Mouse (Mus musculus) layer of hippocampus, postnatal 25 days (tissue): ENCODE data around the gene Isl1. TPM values are rescaled to one million over a fixed set of nuclear protein-coding genes. Genes with fewer than 3 reads are reported as not detected.

Experiments used
- DNase-seq, 2 experiments: peaks; one replicate each; pipeline ENCODE4 v3.0.0; 2022; ENCODE audit warnings: mixed read lengths in 2 of 2, low spot score in 1 of 2; ENCODE audit errors: extremely low spot score in 1 of 2
- total RNA-seq, 2 experiments: library from RNA; stranded (reverse); gene quantifications; 2 replicates each; pipeline ENCODE4 v1.2.3; 2021

The Isl1 gene
- total RNA-seq, 2 experiments from 2014 or later, result not detected

GRCm38 (mm10) chr13:116297048-116297811 lies 12.3 kb downstream of the Isl1 start:
- DNase-seq, result no peak

- no peak for DNase-seq
Observed at GRCm38 (mm10) chr13:116295401-116295800, 14.1 kb downstream of the Isl1 start.

GRCm38 (mm10) chr13:116294734-116295133 lies 14.8 kb downstream of the Isl1 start:
- DNase-seq, result no peak

- DNase-seq, result no peak
Observed at GRCm38 (mm10) chr13:116294151-116294461, 15.4 kb downstream of the Isl1 start.

GRCm38 (mm10) chr13:116293301-116294150 lies 16.0 kb downstream of the Isl1 start:
- DNase-seq, result no peak

- no peak for DNase-seq
Observed at GRCm38 (mm10) chr13:116289655-116290054, 19.8 kb downstream of the Isl1 start.

GRCm38 (mm10) chr13:116279207-116279772 lies 30.2 kb downstream of the Isl1 start:
- DNase-seq, result no peak
